Mouse (Mus musculus): ENCODE results near the gene Abat. TPM values are rescaled to one million over a fixed set of nuclear protein-coding genes. Genes with fewer than 3 reads are reported as not detected.
A peak's percentile ranks its signal among the peaks of the same experiment; 100 is the strongest.

Abat gene
- total and polyA plus RNA-seq, 2 experiments from 2014 or later, result 108 to 157 TPM

- H3K27me3 ChIP-seq (ENCODE audit: insufficient read depth, low read length), result no peaks in the 10 kb centered on the region
- ATAC-seq, result peak; percentile 96
- peak; percentile 43 for TF ChIP-seq CTCF (IDR thresholded peaks at IDR 0.05; ENCODE audit: low read depth)
- under 1% methylated on average over 59 of the region's 59 CpGs for WGBS
- peaks cover 5% of the 10 kb centered on the region; the same call in 1 of the 2 replicates for H3K36me3 ChIP-seq (ENCODE audit: insufficient read depth, low read length)
- H3K9ac ChIP-seq (replicated peaks; ENCODE audit: low read length), result peak within 1 kb of the TSS; percentile 59
- H3K27ac ChIP-seq, result peak within 1 kb of the TSS; percentile 88
- peak; percentile 97 for DNase-seq (ENCODE audit: low spot score)
- H3K4me2 ChIP-seq (ENCODE audit: low read depth, low read length), result peak within 1 kb of the TSS; percentile 92
- peaks cover 15% of the 10 kb centered on the region for H3K4me1 ChIP-seq (ENCODE audit: insufficient read depth, low read length)
- H3K4me3 ChIP-seq (ENCODE audit: low read length), result peak within 1 kb of the TSS; percentile 73
- no peaks in the 10 kb centered on the region for H3K9me3 ChIP-seq (ENCODE audit: low read length)
Measured at GRCm38 (mm10) chr16:8637217-8638051, 124.2 kb downstream of the Abat start, which contains the start of the genes Pmm2 and Tmem186. Gene Pmm2, plus strand, starts transcription at chr16:8637674. Gene Tmem186, minus strand, starts transcription at chr16:8637712.

- no peak for TF ChIP-seq CTCF (IDR thresholded peaks at IDR 0.05; ENCODE audit: low read depth)
- 49% methylated on average over 7 of the region's 7 CpGs for WGBS
- no peak for ATAC-seq
- Histone ChIP-seq H3K4me3 (ENCODE audit: low read length) (peak overlapping the region; percentile 73), H3K9me3 (ENCODE audit: low read length) (no peaks in the 10 kb centered on the region), H3K4me2 (ENCODE audit: low read depth, low read length) (peak overlapping the region; percentile 92), H3K9ac (replicated peaks; ENCODE audit: low read length) (peak overlapping the region; percentile 59), H3K36me3 (ENCODE audit: insufficient read depth, low read length) (peaks cover 11% of the 10 kb centered on the region), H3K4me1 (ENCODE audit: insufficient read depth, low read length) (peaks cover 15% of the 10 kb centered on the region), H3K27me3 (ENCODE audit: insufficient read depth, low read length) (no peaks in the 10 kb centered on the region), H3K27ac (peak overlapping the region; percentile 88)
- no peak for DNase-seq (ENCODE audit: low spot score)
Measured at GRCm38 (mm10) chr16:8638131-8638530, 124.9 kb downstream of the Abat start.

- Histone ChIP-seq H3K27ac (no peak overlapping the region), H3K27me3 (ENCODE audit: insufficient read depth, low read length) (no peaks in the 10 kb centered on the region), H3K9ac (replicated peaks; ENCODE audit: low read length) (no peak overlapping the region), H3K4me2 (ENCODE audit: low read depth, low read length) (no peak overlapping the region), H3K36me3 (ENCODE audit: insufficient read depth, low read length) (peaks cover 24% of the 10 kb centered on the region), H3K9me3 (ENCODE audit: low read length) (no peaks in the 10 kb centered on the region), H3K4me3 (ENCODE audit: low read length) (no peak overlapping the region), H3K4me1 (ENCODE audit: insufficient read depth, low read length) (peaks cover 15% of the 10 kb centered on the region)
- no peak for TF ChIP-seq CTCF (IDR thresholded peaks at IDR 0.05; ENCODE audit: low read depth)
- 91% methylated on average over 11 of the region's 11 CpGs for whole genome bisulfite sequencing
- DNase-seq (ENCODE audit: low spot score) (no peak), ATAC-seq (no peak)
Measured at GRCm38 (mm10) chr16:8639466-8640191, 126.4 kb downstream of the Abat start.

- Histone ChIP-seq H3K9ac (replicated peaks; ENCODE audit: low read length) (no peak overlapping the region), H3K36me3 (ENCODE audit: insufficient read depth, low read length) (peaks cover 38% of the 10 kb centered on the region), H3K9me3 (ENCODE audit: low read length) (no peaks in the 10 kb centered on the region), H3K4me1 (ENCODE audit: insufficient read depth, low read length) (no peaks in the 10 kb centered on the region), H3K27me3 (ENCODE audit: insufficient read depth, low read length) (no peaks in the 10 kb centered on the region), H3K27ac (no peak overlapping the region), H3K4me3 (ENCODE audit: low read length) (no peak overlapping the region), H3K4me2 (ENCODE audit: low read depth, low read length) (no peak overlapping the region)
- DNase-seq (ENCODE audit: low spot score) (peak; percentile 49), ATAC-seq (peak; percentile 70)
- 80% methylated on average over 2 of the region's 2 CpGs for WGBS
- TF ChIP-seq CTCF (IDR thresholded peaks at IDR 0.05; ENCODE audit: low read depth), result peak; percentile 83
Measured at GRCm38 (mm10) chr16:8643855-8644254, 130.6 kb downstream of the Abat start.

DNA sequence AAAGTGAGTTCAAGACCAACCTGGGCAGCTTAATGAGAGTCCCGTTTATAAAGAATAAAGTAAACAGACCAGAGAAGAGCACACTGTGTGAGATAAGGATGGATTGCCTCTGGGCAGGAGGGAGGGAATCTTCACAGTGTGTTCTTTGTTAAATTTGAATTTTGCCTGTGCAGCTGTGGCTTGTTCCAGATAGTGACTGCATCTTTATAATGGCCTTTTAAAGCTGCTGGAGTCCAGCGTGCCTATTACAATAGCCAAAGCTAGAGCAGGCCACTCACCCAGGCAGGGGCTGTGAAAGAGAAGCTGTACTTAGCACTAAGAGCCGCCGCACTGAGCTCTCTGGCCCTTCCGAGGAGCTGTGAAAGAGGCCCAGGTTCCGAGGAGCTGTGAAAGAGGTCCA lies 132.3 kb downstream of the Abat start:
- no peaks in the 10 kb centered on the region for H3K9me3 ChIP-seq (ENCODE audit: low read length)
- no peak for ATAC-seq
- WGBS, result 85% methylated on average over 6 of the region's 6 CpGs
- TF ChIP-seq CTCF (IDR thresholded peaks at IDR 0.05; ENCODE audit: low read depth), result no peak
- H3K4me2 ChIP-seq (ENCODE audit: low read depth, low read length), result no peak overlapping the region
- no peak overlapping the region for H3K4me3 ChIP-seq (ENCODE audit: low read length)
- H3K4me1 ChIP-seq (ENCODE audit: insufficient read depth, low read length), result no peaks in the 10 kb centered on the region
- H3K27ac ChIP-seq, result no peak overlapping the region
- no peak overlapping the region for H3K9ac ChIP-seq (replicated peaks; ENCODE audit: low read length)
- H3K36me3 ChIP-seq (ENCODE audit: insufficient read depth, low read length), result peaks cover 52% of the 10 kb centered on the region
- DNase-seq (ENCODE audit: low spot score), result no peak
- no peaks in the 10 kb centered on the region for H3K27me3 ChIP-seq (ENCODE audit: insufficient read depth, low read length)

DNA sequence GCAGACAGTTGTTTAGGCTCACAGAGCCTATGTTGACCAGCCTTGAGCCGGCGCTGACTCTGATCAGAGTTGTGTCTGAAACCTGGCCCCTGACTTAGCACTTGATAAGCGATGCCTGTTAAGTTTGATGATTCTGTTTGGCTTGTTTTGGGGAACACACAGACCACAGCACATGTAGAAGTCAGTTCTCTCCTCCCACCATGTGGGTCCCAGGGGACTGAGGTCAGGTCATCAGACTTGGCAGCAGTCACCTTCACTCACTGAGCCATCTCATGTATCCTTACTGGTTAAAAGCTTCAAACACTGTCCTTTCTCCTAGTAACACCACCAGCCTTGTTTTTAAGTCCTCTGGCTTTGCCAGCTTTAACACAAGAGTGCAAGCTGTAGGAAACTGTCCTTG lies 136.8 kb downstream of the Abat start:
- WGBS, result 92% methylated on average over 3 of the region's 3 CpGs
- Histone ChIP-seq H3K9ac (replicated peaks; ENCODE audit: low read length) (no peak overlapping the region), H3K27me3 (ENCODE audit: insufficient read depth, low read length) (no peaks in the 10 kb centered on the region), H3K9me3 (ENCODE audit: low read length) (no peaks in the 10 kb centered on the region), H3K36me3 (ENCODE audit: insufficient read depth, low read length) (peaks cover 74% of the 10 kb centered on the region), H3K4me2 (ENCODE audit: low read depth, low read length) (no peak overlapping the region), H3K4me3 (ENCODE audit: low read length) (no peak overlapping the region), H3K4me1 (ENCODE audit: insufficient read depth, low read length) (no peaks in the 10 kb centered on the region), H3K27ac (no peak overlapping the region)
- ATAC-seq (no peak), DNase-seq (ENCODE audit: low spot score) (no peak)
- no peak for TF ChIP-seq CTCF (IDR thresholded peaks at IDR 0.05; ENCODE audit: low read depth)
